Mouse (Mus musculus): ENCODE data around the gene Rai1. TPM values are rescaled to one million over a fixed set of nuclear protein-coding genes. Genes with fewer than 3 reads are reported as not detected.

Gene Rai1
- polyA plus RNA-seq, 2 experiments, result 4.5 to 7.2 TPM

- peak; percentile 34 for ATAC-seq (ENCODE audit: insufficient read depth)
- TF ChIP-seq CTCF (IDR thresholded peaks at IDR 0.05; ENCODE audit: low read depth) (no peak), EP300 (IDR thresholded peaks at IDR 0.05; ENCODE audit: low read depth) (no peak)
- 41% methylated on average over 20 of the region's 20 CpGs for WGBS (ENCODE audit: insufficient replicate concordance)
- Histone ChIP-seq H3K4me2 (ENCODE audit: low read depth) (peak overlapping the region; percentile 18), H3K36me3 (replicated peaks; ENCODE audit: control insufficient read depth, insufficient read depth, low read depth) (no peaks in the 10 kb centered on the region; the same call in none of the 2 replicates), H3K27ac (no peak overlapping the region), H3K9ac (replicated peaks) (no peak overlapping the region), H3K27me3 (ENCODE audit: control insufficient read depth, insufficient read depth, low read length) (no peaks in the 10 kb centered on the region), H3K9me3 (ENCODE audit: control insufficient read depth, low read length) (no peaks in the 10 kb centered on the region), H3K4me3 (ENCODE audit: insufficient read depth in 1 of 2, low read depth in 2 of 2, low read length in 2 of 2) (no peak overlapping the region), H3K4me1 (replicated peaks; ENCODE audit: control insufficient read depth in 2 of 2, insufficient read depth in 2 of 2, low read length in 1 of 2) (peaks cover 5 to 21% of the 10 kb centered on the region in 2 experiments)
- DNase-seq (ENCODE audit: low read depth in 3 of 3, low spot score in 3 of 3), result no peak
Observed at GRCm38 (mm10) chr11:60185396-60186231, 80.8 kb downstream of the Rai1 start.

DNA sequence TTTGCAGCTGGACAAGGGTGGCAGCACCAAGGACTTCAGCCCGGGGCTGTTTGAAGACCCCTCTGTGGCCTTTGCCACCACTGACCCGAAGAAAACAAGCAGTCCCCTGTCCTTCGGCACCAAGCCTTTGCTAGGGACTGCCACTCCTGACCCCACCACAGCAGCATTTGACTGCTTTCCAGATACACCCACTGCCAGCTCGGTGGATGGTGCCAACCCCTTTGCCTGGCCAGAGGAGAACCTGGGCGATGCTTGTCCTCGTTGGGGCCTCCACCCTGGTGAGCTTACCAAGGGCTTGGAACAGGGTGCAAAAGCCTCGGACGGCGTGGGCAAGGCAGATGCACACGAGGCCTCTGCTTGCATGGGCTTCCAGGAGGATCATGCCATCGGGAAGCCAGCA is 82.3 kb downstream of the Rai1 start:
- TF ChIP-seq EP300 (IDR thresholded peaks at IDR 0.05; ENCODE audit: low read depth) (no peak), CTCF (IDR thresholded peaks at IDR 0.05; ENCODE audit: low read depth) (no peak)
- 78% methylated on average over 11 of the region's 11 CpGs for WGBS (ENCODE audit: insufficient replicate concordance)

DNA sequence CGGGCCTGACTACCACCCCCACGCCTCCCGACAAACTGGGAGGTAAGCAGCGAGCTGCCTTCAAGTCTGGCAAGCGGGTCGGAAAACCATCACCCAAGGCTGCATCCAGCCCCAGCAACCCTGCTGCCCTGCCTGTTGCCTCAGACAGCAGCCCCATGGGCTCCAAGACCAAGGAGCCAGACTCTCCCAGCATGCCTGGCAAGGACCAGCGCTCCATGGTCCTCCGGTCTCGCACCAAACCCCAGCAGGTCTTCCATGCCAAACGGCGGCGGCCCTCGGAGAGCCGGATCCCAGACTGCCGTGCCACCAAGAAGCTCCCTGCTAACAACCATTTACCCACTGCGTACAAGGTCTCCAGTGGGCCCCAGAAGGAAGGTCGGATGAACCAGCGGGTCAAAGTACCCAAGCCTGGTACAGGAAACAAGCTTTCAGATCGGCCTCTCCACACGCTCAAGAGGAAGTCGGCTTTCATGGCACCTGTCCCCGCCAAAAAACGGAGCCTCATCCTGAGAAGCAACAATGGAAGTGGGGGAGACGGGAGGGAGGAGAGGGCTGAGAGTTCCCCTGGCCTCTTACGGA is 83.6 kb downstream of the Rai1 start:
- no peak overlapping the region for H3K4me3 ChIP-seq (ENCODE audit: insufficient read depth in 1 of 2, low read depth in 2 of 2, low read length in 2 of 2)
- no peaks in the 10 kb centered on the region; the same call in none of the 2 replicates for H3K36me3 ChIP-seq (replicated peaks; ENCODE audit: control insufficient read depth, insufficient read depth, low read depth)
- no peak overlapping the region for H3K27ac ChIP-seq
- peaks cover 5 to 14% of the 10 kb centered on the region in 2 experiments for H3K4me1 ChIP-seq (replicated peaks; ENCODE audit: control insufficient read depth in 2 of 2, insufficient read depth in 2 of 2, low read length in 1 of 2)
- WGBS (ENCODE audit: insufficient replicate concordance), result 83% methylated on average over 25 of the region's 25 CpGs
- H3K27me3 ChIP-seq (ENCODE audit: control insufficient read depth, insufficient read depth, low read length), result no peaks in the 10 kb centered on the region
- no peak overlapping the region for H3K9ac ChIP-seq (replicated peaks)
- no peaks in the 10 kb centered on the region for H3K9me3 ChIP-seq (ENCODE audit: control insufficient read depth, low read length)
- no peak for DNase-seq (ENCODE audit: low read depth in 3 of 3, low spot score in 3 of 3)
- ATAC-seq (ENCODE audit: insufficient read depth), result no peak
- H3K4me2 ChIP-seq (ENCODE audit: low read depth), result no peak overlapping the region
- TF ChIP-seq CTCF (IDR thresholded peaks at IDR 0.05; ENCODE audit: low read depth) (no peak), EP300 (IDR thresholded peaks at IDR 0.05; ENCODE audit: low read depth) (no peak)

More for the DNA sequence above, 82.3 kb downstream of the Rai1 start:
- no peaks in the 10 kb centered on the region; the same call in none of the 2 replicates for H3K36me3 ChIP-seq (replicated peaks; ENCODE audit: control insufficient read depth, insufficient read depth, low read depth)
- no peak overlapping the region for H3K4me2 ChIP-seq (ENCODE audit: low read depth)
- no peaks in the 10 kb centered on the region for H3K27me3 ChIP-seq (ENCODE audit: control insufficient read depth, insufficient read depth, low read length)
- H3K4me3 ChIP-seq (ENCODE audit: insufficient read depth in 1 of 2, low read depth in 2 of 2, low read length in 2 of 2), result no peak overlapping the region
- H3K27ac ChIP-seq, result no peak overlapping the region
- H3K4me1 ChIP-seq (replicated peaks; ENCODE audit: control insufficient read depth in 2 of 2, insufficient read depth in 2 of 2, low read length in 1 of 2), result peaks cover 5 to 17% of the 10 kb centered on the region in 2 experiments
- no peaks in the 10 kb centered on the region for H3K9me3 ChIP-seq (ENCODE audit: control insufficient read depth, low read length)
- H3K9ac ChIP-seq (replicated peaks), result no peak overlapping the region
- ATAC-seq (ENCODE audit: insufficient read depth), result no peak
- no peak for DNase-seq (ENCODE audit: low read depth in 3 of 3, low spot score in 3 of 3)

DNA sequence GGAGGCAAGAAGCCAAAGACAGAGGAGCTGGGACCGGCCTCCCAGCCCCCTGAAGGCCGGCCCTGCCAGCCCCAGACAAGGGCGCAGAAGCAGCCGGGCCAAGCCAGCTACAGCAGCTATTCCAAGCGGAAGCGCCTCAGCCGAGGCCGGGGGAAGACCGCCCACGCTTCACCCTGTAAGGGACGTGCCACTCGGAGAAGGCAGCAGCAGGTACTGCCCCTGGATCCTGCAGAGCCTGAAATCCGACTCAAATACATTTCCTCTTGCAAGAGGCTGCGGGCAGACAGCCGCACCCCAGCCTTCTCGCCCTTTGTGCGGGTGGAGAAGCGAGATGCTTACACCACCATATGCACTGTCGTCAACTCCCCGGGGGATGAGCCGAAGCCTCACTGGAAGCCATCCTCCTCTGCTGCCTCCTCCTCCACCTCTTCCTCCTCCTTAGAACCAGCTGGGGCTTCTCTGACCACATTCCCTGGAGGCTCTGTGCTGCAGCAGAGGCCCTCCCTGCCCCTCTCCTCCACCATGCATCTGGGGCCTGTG is 84.8 kb downstream of the Rai1 start:
- H3K4me3 ChIP-seq (ENCODE audit: insufficient read depth in 1 of 2, low read depth in 2 of 2, low read length in 2 of 2), result no peak overlapping the region
- no peak for DNase-seq (ENCODE audit: low read depth in 3 of 3, low spot score in 3 of 3)
- no peaks in the 10 kb centered on the region for H3K27me3 ChIP-seq (ENCODE audit: control insufficient read depth, insufficient read depth, low read length)
- ATAC-seq (ENCODE audit: insufficient read depth), result no peak
- no peak overlapping the region for H3K4me2 ChIP-seq (ENCODE audit: low read depth)
- 85% methylated on average over 21 of the region's 21 CpGs for WGBS (ENCODE audit: insufficient replicate concordance)
- no peaks in the 10 kb centered on the region for H3K9me3 ChIP-seq (ENCODE audit: control insufficient read depth, low read length)
- H3K4me1 ChIP-seq (replicated peaks; ENCODE audit: control insufficient read depth in 2 of 2, insufficient read depth in 2 of 2, low read length in 1 of 2), result peaks cover 2 to 5% of the 10 kb centered on the region in 2 experiments
- no peaks in the 10 kb centered on the region; the same call in none of the 2 replicates for H3K36me3 ChIP-seq (replicated peaks; ENCODE audit: control insufficient read depth, insufficient read depth, low read depth)
- H3K9ac ChIP-seq (replicated peaks), result no peak overlapping the region
- H3K27ac ChIP-seq, result no peak overlapping the region
- no peak for TF ChIP-seq CTCF (IDR thresholded peaks at IDR 0.05; ENCODE audit: low read depth)
- no peak for TF ChIP-seq EP300 (IDR thresholded peaks at IDR 0.05; ENCODE audit: low read depth)
